Mouse (Mus musculus) kidney, embryonic 16.5 days (tissue): ENCODE results near the gene Pla1a. TPM values are rescaled to one million over a fixed set of nuclear protein-coding genes. Genes with fewer than 3 reads are reported as not detected.

ENCODE experiments used
- ATAC-seq: fragments of 200-750 bp; cut with Nextera tagmentation; 2 replicates; pipeline ENCODE4 v1.8.0; 2017; ENCODE audit warnings: moderate TSS enrichment; ENCODE audit not compliant: low FRiP score, low TSS enrichment
- H3K27ac ChIP-seq: fragments of 300-500 bp; sonication (generic); 2 replicates; pipeline ENCODE4 v1.5.1; 2014; ENCODE audit warnings: low read length
- H3K27me3 ChIP-seq: fragments of 300-500 bp; sonication (generic); 2 replicates; pipeline ENCODE4 v1.6.1; 2014; ENCODE audit warnings: low read length, control low read depth, mixed read lengths; ENCODE audit not compliant: insufficient read depth
- H3K36me3 ChIP-seq: fragments of 300-500 bp; sonication (generic); 2 replicates; pipeline ENCODE4 v1.6.1; 2014; ENCODE audit warnings: low read length, control low read depth, mixed read lengths; ENCODE audit not compliant: insufficient read depth
- H3K4me1 ChIP-seq: fragments of 300-500 bp; sonication (generic); 2 replicates; pipeline ENCODE4 v1.6.1; 2014; ENCODE audit warnings: low read length, control low read depth, mixed read lengths; ENCODE audit not compliant: insufficient read depth
- H3K4me2 ChIP-seq: fragments of 300-500 bp; sonication (generic); replicated peaks from 2 replicates; pipeline ENCODE4 v1.6.1; 2014; ENCODE audit warnings: low read depth, low read length
- H3K4me3 ChIP-seq: fragments of 300-500 bp; sonication (generic); 2 replicates; pipeline ENCODE4 v1.5.1; 2014; ENCODE audit warnings: mild to moderate bottlenecking, low read length
- H3K9ac ChIP-seq: fragments of 300-500 bp; sonication (generic); replicated peaks from 2 replicates; pipeline ENCODE4 v1.6.1; 2014; ENCODE audit warnings: low read length
- H3K9me3 ChIP-seq: fragments of 300-500 bp; sonication (generic); 2 replicates; pipeline ENCODE4 v1.6.1; 2016; ENCODE audit warnings: low read length, control low read depth
- WGBS: fragments of 180-500 bp; shearing (Covaris S2); extraction: QIAGEN DNeasy Blood & Tissue Kit; methylation state at CpG from one replicate; pipeline ENCODE4 v1.1.7; 2014; 5-methylcytosine and 5-hydroxymethylcytosine counted together
- polyA plus RNA-seq: library from polyadenylated mRNA; unstranded; fragments of >200 nt; fragmentation: Nextera tagmentation; extraction: Ambion mirVana; gene quantifications from 2 replicates; pipeline ENCODE4 v1.2.1, GENCODE M21; 2015

Gene Pla1a
- polyA plus RNA-seq, 1 experiment from 2014 or later = 10.0 TPM

DNA sequence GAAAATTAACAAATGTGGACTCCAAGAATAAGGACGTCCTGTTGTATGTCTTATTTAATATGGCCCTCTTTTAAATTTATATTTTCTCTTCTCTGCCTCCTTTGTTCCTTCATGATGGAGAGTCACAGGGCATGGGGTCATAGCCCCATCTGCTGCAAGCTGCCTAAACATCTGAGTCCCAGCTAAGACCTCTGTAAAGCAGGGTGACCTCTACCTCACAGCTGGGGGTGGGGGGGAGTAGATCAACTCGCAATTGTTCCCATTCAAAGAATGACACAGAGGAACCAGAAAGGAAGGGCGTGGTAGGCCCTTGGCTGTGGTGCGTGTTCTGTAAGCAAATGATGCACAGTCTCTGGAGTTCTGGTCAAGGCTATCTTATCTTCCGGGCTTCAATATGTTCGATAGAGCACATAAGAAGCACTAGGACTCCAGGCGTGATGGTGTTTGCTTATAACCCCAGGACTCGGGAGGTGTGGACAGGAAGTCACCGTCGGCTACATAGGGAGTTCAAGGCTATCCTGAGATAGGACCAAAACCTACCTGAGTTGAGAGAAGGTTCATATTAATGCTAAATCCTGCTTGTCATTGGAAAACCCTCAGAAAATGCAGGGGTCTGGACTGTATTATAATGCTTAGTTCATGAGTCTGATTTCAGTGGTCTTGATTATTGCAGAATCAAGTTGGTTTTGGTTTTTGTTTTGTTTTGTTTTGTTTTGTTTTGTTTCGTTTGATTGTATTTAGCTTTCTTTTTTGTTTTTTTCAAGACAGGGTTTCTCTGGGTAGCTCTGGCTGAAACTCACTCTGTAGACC lies 39.0 kb upstream of the Pla1a start:
- H3K9ac ChIP-seq = no peak overlapping the region
- no peaks in the 10 kb centered on the region for H3K27me3 ChIP-seq
- no peak overlapping the region for H3K4me2 ChIP-seq
- no peak overlapping the region for H3K4me3 ChIP-seq
- no peaks in the 10 kb centered on the region for H3K36me3 ChIP-seq
- 81% methylated on average over 11 of the region's 11 CpGs for WGBS
- ATAC-seq = no peak
- H3K27ac ChIP-seq = no peak overlapping the region
- H3K9me3 ChIP-seq = no peaks in the 10 kb centered on the region
- H3K4me1 ChIP-seq = peaks cover 5% of the 10 kb centered on the region

DNA sequence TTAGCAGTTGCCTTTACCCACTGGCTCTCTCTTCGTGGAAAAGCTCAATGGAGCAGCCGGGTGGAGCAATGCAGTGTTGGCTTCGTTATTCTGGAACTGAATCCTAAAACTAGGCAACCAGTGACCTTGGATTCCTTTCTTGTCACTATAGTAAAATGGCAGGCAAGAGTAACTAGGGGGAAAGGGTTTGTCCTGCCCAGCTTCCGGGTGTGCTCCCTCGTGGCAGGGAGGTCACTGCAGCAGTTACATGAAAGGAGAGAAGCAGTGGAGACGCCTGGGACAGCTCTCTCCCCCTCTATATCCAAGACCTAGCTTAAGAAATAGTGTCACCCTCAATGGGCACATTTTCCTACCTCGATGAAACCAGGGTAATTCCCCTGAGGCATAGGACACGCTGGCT lies 36.5 kb upstream of the Pla1a start:
- no peak overlapping the region for H3K9ac ChIP-seq
- WGBS = 76% methylated on average over 8 of the region's 8 CpGs
- no peak overlapping the region for H3K4me2 ChIP-seq
- H3K4me3 ChIP-seq = no peak overlapping the region
- H3K27ac ChIP-seq = no peak overlapping the region
- H3K36me3 ChIP-seq = no peaks in the 10 kb centered on the region
- no peaks in the 10 kb centered on the region for H3K4me1 ChIP-seq
- no peaks in the 10 kb centered on the region for H3K27me3 ChIP-seq
- H3K9me3 ChIP-seq = no peaks in the 10 kb centered on the region
- ATAC-seq = no peak

DNA sequence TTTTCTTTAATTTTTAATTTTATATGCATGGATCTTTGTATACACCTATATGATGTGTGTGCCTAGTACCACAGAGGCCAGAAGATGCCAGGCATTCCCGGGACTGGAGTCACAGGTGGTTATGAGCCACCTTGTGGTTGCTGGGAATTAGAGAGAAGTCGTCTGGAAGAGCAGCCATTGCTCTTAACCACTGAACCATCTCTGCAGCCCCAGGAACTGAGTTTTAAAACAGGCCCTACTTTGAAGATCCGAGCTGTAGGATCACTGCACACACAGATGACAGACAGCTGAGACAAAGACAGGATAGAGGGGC lies 35.7 kb upstream of the Pla1a start:
- 28% methylated on average over 3 of the region's 3 CpGs for WGBS
- Histone ChIP-seq H3K9ac (no peak overlapping the region), H3K36me3 (no peaks in the 10 kb centered on the region), H3K27me3 (no peaks in the 10 kb centered on the region), H3K4me3 (no peak overlapping the region), H3K4me2 (no peak overlapping the region), H3K4me1 (no peaks in the 10 kb centered on the region), H3K27ac (no peak overlapping the region), H3K9me3 (no peaks in the 10 kb centered on the region)
- no peak for ATAC-seq

DNA sequence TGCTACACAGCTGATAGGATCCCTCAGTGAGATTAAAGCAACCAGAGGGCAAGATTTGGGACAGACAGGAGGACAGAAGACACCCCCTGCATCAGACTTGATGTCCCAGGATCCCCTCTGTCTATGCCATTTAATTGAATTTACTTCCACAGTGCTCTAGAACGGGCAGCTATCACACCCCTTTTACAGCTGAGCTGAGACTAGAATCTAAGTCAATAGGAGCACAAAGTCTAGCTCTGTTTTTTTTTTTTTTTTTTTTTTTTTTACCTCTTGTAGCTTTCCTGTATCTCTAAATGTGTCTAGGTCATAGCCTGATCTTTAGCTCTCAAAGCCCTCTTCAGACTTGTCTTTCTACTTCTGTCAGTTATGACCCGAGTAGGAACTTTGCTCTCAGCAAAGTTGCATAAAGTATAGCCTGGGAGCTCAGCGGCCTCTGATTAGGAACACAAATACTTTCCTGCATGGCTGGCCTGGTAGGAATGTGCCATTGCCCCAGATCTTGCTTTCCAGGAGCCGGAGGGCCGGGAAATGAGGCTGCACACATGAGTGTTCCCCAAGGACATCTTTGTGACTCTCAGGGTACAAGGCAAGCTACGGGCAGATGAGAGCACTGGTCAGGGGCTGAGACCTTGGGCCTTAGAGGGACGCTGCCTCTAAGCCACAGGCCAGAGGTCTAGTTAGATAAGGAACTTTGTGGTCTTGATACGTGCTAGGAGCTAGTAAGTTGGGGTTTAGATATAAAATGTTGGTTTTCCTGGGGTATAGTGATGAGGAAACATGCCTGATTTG lies 35.2 kb upstream of the Pla1a start:
- 68% methylated on average over 8 of the region's 8 CpGs for WGBS
- ATAC-seq = no peak
- no peaks in the 10 kb centered on the region for H3K9me3 ChIP-seq
- H3K27ac ChIP-seq = no peak overlapping the region
- no peak overlapping the region for H3K4me3 ChIP-seq
- H3K9ac ChIP-seq = no peak overlapping the region
- H3K4me2 ChIP-seq = no peak overlapping the region
- no peaks in the 10 kb centered on the region for H3K4me1 ChIP-seq
- H3K27me3 ChIP-seq = no peaks in the 10 kb centered on the region
- H3K36me3 ChIP-seq = no peaks in the 10 kb centered on the region

DNA sequence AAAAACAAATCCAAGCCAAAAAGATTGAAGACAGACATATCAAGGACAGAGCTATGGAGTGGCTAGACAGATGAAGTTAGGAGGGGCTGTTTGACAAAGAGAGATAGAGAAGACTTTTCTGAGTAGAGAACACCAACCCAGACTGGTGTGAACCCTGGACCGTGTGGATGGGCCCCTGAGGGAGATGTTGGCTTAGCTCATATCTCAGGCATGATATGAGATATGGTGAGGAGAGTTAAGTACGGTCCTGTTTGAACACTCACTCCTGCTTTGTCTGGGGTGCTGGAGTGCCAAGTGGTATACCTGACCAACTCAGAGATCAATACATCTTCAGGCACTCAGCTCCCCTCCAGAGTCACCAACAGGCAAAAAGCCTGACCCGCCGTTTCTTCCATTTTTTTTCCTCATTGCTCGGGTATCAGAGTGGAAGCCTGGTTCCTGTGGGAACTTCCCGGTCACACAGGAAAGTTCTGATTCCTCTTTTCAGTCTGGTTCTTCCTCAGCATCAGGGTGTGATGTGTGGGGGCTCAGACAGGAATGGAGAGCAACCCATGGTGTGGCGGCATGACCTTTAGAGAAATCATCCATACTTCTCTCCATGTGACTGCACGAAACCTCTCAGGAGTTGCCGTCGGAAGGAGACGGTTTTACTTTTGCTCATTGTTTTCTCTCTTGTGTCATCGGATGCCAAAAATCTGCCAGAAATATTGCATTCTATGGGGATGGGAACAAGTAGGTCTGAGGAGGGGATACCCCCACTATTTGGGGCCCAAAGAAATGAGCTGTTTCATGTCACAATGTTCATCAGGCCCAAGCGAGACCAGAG lies 34.4 kb upstream of the Pla1a start:
- 84% methylated on average over 13 of the region's 13 CpGs for WGBS
- Histone ChIP-seq H3K9ac (no peak overlapping the region), H3K4me3 (no peak overlapping the region), H3K4me2 (no peak overlapping the region), H3K4me1 (no peaks in the 10 kb centered on the region), H3K27ac (no peak overlapping the region), H3K36me3 (no peaks in the 10 kb centered on the region), H3K27me3 (no peaks in the 10 kb centered on the region), H3K9me3 (no peaks in the 10 kb centered on the region)
- ATAC-seq = no peak

DNA sequence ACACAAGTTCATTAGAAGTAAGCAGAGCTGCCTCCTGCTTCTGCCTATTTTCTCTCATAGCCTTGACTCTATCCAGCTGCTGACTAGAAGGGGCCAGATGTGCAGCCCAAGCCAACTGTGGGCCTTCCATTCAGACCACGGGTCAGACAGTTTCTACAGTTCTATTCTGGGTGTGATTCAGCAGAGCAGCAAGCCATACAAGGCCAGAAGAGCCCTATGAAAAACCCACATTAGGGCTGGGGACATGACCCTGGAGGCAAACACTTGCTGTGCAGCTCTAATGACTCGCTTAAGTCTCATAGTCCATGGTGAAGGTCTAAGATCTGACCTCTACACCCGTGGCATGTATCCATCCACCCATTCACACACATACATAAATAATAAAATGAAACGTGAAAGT lies 33.1 kb upstream of the Pla1a start:
- H3K9ac ChIP-seq = no peak overlapping the region
- H3K4me2 ChIP-seq = no peak overlapping the region
- no peaks in the 10 kb centered on the region for H3K4me1 ChIP-seq
- no peaks in the 10 kb centered on the region for H3K9me3 ChIP-seq
- ATAC-seq = no peak
- H3K27me3 ChIP-seq = no peaks in the 10 kb centered on the region
- H3K36me3 ChIP-seq = no peaks in the 10 kb centered on the region
- no peak overlapping the region for H3K27ac ChIP-seq
- no peak overlapping the region for H3K4me3 ChIP-seq
- WGBS = 83% methylated on average over 4 of the region's 4 CpGs

DNA sequence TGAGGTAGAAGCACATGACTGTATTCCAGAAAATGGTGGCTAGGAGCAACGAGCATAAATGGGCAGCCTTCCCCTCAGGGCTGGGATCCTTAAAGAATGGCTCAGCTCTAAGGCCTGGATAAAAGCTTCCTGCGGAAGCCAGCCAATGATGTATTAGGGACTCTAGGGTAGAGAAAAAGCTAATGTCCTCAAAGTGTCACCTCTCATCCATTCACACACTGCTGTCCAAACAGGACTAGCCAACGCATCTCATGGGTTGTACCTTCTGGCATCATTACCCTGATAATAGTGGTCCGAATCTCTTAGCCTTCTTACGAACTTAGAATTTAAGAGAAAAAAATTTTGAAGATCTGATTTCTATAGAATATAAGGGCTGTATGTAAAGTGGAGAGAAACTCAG lies 30.4 kb upstream of the Pla1a start:
- Histone ChIP-seq H3K36me3 (no peaks in the 10 kb centered on the region), H3K4me2 (no peak overlapping the region), H3K4me1 (no peaks in the 10 kb centered on the region), H3K4me3 (no peak overlapping the region), H3K27ac (no peak overlapping the region), H3K9ac (no peak overlapping the region), H3K9me3 (no peaks in the 10 kb centered on the region), H3K27me3 (no peaks in the 10 kb centered on the region)
- WGBS = 90% methylated on average over 5 of the region's 5 CpGs
- no peak for ATAC-seq

DNA sequence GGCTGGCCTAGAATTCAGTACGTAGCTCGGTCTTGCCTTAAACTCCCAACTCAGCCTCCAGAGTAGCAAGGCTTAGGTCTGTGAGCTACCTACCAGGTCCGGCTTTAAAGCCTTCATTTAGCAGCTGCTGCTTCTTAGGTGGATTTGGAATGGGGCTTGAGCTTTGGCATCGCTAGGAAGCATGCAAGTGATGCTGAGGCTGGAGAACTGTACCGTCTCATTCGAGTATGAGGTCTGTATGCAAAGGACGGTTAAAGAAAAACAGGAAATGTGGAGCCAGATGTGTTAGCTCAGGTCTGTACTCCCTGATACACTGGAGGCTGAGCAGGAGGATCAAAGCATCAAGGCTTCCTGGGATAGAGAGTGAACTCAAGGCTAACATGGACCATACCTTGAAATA lies 29.2 kb upstream of the Pla1a start:
- Histone ChIP-seq H3K9me3 (no peaks in the 10 kb centered on the region), H3K4me1 (no peaks in the 10 kb centered on the region), H3K27me3 (no peaks in the 10 kb centered on the region), H3K9ac (no peak overlapping the region), H3K4me3 (no peak overlapping the region), H3K27ac (no peak overlapping the region), H3K36me3 (no peaks in the 10 kb centered on the region), H3K4me2 (no peak overlapping the region)
- no peak for ATAC-seq
- WGBS = 73% methylated on average over 7 of the region's 7 CpGs

DNA sequence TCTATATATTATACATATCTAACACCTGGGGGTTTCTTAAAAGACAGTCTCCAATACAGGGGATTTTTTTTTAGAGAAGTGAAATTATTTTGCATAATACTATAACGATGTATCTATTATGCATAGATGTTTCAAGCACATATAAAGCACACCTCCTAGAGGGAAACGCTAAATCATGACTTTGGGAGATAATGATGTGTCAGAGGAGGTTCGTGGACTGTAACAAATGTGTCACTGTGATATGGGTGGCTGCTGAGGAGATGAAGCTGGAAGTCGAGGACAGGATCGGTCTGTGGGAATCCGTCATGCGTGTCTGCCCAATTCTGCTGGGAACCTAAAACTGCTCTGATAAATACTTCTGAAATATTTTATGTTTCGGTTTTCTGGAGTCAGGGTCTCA lies 28.8 kb upstream of the Pla1a start:
- no peaks in the 10 kb centered on the region for H3K36me3 ChIP-seq
- H3K9ac ChIP-seq = no peak overlapping the region
- no peaks in the 10 kb centered on the region for H3K27me3 ChIP-seq
- WGBS = 60% methylated on average over 8 of the region's 8 CpGs
- no peak overlapping the region for H3K4me2 ChIP-seq
- no peaks in the 10 kb centered on the region for H3K4me1 ChIP-seq
- ATAC-seq = no peak
- H3K27ac ChIP-seq = no peak overlapping the region
- no peaks in the 10 kb centered on the region for H3K9me3 ChIP-seq
- no peak overlapping the region for H3K4me3 ChIP-seq
